Mouse (Mus musculus): ENCODE measurements around the gene Mfsd4a.

DNA sequence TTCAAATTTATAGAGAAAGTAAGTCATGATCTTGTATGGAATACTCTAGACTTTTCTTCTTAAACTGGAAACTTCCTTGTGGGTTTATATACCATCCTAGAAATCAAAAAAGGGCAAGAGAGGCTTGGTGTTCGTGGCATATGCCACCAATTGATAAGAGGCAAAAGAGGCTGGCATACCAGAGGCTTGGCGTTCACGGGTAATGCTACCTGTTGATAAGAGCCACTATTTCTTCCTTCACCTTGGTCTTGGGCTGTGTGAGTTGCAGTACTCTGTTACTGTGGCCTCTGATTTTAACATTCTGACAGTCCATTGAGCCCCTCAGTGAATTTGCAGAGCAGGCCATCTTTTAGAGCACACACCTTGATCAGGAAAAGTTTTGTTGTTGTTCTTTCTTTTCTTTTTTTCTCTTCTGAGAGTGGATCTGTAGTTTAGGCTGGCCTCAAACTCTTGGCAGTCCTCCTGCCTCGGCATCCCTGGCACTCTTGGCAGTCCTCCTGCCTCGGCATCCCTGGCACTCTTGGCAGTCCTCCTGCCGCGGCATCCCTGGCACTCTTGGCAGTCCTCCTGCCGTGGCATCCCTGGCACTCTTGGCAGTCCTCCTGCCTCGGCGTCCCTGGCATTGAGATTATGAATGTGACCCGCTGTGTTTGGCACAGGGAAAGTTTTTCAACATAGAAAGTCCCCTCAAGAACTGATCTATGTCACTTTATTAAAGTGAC is 40.8 kb downstream of the Mfsd4a start:
- TF ChIP-seq CTCF (IDR thresholded peaks at IDR 0.05; ENCODE audit: low read depth), result no peak
- no peak for TF ChIP-seq EP300 (optimal IDR thresholded peaks at IDR 0.05)
